8 mouse cellular contexts compared by ENCODE assay signal in genomic region chr17:33920282-33921097, GRCm38 (mm10). TPM values are rescaled to one million over a fixed set of nuclear protein-coding genes. Genes with fewer than 3 reads are reported as not detected.
DNase-seq lines count a peak whose midpoint lies in the region.

No protein-coding gene starts in this region.

- peaks cover 55% of the 10 kb centered on the region for H3K4me1 ChIP-seq in hindbrain, embryonic 10.5 days (replicated peaks)

- H3K9me3 ChIP-seq in hindbrain, embryonic 10.5 days = 0 out of 2 replicates have a peak, but pooled peaks cover 2% of the 10 kb centered on the region

- H3K4me3 ChIP-seq in hindbrain, embryonic 10.5 days = peak overlapping the region; percentile 61
- H3K4me3 ChIP-seq in macrophage (ENCODE audit: inconsistent target) = peak overlapping the region; percentile 99

- H3K27me3 ChIP-seq in hindbrain, embryonic 10.5 days (ENCODE audit: insufficient read depth, poor library complexity, severe bottlenecking) = 0 out of 2 replicates have a peak, but pooled peaks cover 17% of the 10 kb centered on the region

- H3K36me3 ChIP-seq in hindbrain, embryonic 10.5 days = peaks cover 28% of the 10 kb centered on the region
- peaks cover 49% of the 10 kb centered on the region for H3K36me3 ChIP-seq in macrophage (ENCODE audit: inconsistent target)

- under 1% methylated on average over 36 of the region's 36 CpGs for WGBS in hindbrain, embryonic 10.5 days
- under 1% methylated on average over 36 of the region's 36 CpGs for WGBS in macrophage (ENCODE audit: missing documents)

- peaks cover 90% of the 10 kb centered on the region for H3K79me2 ChIP-seq in macrophage (ENCODE audit: inconsistent target)

- DNase-seq in NIH3T3 (ENCODE audit: low read depth) = peak; percentile 93
- DNase-seq in cerebellum, adult 9-10 months = peak; percentile 90
- peak; percentile 80 for DNase-seq in forelimb bud, embryonic 11.5 days (ENCODE audit: low read depth, low spot score)
- peak; percentile 88 for DNase-seq in hindbrain, embryonic 10.5 days (ENCODE audit: low spot score)
- peak; percentile 74 to 75 for DNase-seq in layer of hippocampus, postnatal 36 days
- DNase-seq in right cerebral cortex, adult 2 months (ENCODE audit: low spot score in 2 of 2) = peak; percentile 86 to 91
- peak; percentile 82 to 85 for DNase-seq in urinary bladder, postnatal 36 days (ENCODE audit: low spot score in 2 of 2)

- H3K27ac ChIP-seq in hindbrain, embryonic 10.5 days = peak overlapping the region; percentile 83
- H3K27ac ChIP-seq in macrophage = peak overlapping the region; percentile 88

RNA-seq across cellular contexts. Expression of gene Zbtb22, which starts 4.8 kb away (rescaled TPM):
- 23.0 and 24.0 TPM in 2 replicates for polyA plus RNA-seq in hindbrain, embryonic 10.5 days (2016; fragmentation: Nextera tagmentation; extraction: Ambion mirVana)
- 10 to 100 TPM; 26.9 to 30.8 TPM for total RNA-seq in layer of hippocampus, postnatal 36 days (2021)
- 10 to 100 TPM; 19.6 to 48.0 (median 32.3) TPM for total RNA-seq in macrophage (2018; cell fraction: chromatin; rRNA removed)
- total RNA-seq in macrophage (2018; cell fraction: cytosol; rRNA removed) = 10 to 100 TPM; 20.3 to 33.9 (median 27.8) TPM
- 10 to 100 TPM; 23.9 to 53.5 (median 40.4) TPM for total RNA-seq in macrophage (2018; cell fraction: nucleus; rRNA removed)
- 18.2 to 24.0 TPM (median 21.3 TPM) in 3 replicates for polyA plus RNA-seq in macrophage (2018)

RNA-seq across cellular contexts. Expression of gene Tapbp, which starts 4.8 kb away (rescaled TPM):
- 14.5 and 17.2 TPM in 2 replicates for polyA plus RNA-seq in hindbrain, embryonic 10.5 days (2016; fragmentation: Nextera tagmentation; extraction: Ambion mirVana)
- total RNA-seq in layer of hippocampus, postnatal 36 days (2021) = 10 to 100 TPM; 32.5 to 38.9 TPM
- total RNA-seq in macrophage (2018; cell fraction: chromatin; rRNA removed) = 1,000 to 10,000 TPM in 1 of 26 experiments, 100 to 1,000 TPM in 25; 113 to 1,389 (median 406) TPM
- 1,000 to 10,000 TPM in 11 of 26 experiments, 100 to 1,000 TPM in 15; 321 to 1,516 (median 723) TPM for total RNA-seq in macrophage (2018; cell fraction: cytosol; rRNA removed)
- total RNA-seq in macrophage (2018; cell fraction: nucleus; rRNA removed) = 1,000 to 10,000 TPM in 17 of 26 experiments, 100 to 1,000 TPM in 9; 461 to 2,733 (median 1,524) TPM
- 235 to 575 TPM (median 237 TPM) in 3 replicates for polyA plus RNA-seq in macrophage (2018)

RNA-seq across cellular contexts. Expression of gene Rgl2, which starts 8.9 kb away (rescaled TPM):
- polyA plus RNA-seq in hindbrain, embryonic 10.5 days (2016; fragmentation: Nextera tagmentation; extraction: Ambion mirVana) = 45.2 and 55.7 TPM in 2 replicates
- 10 to 100 TPM; 66.4 to 79.8 TPM for total RNA-seq in layer of hippocampus, postnatal 36 days (2021)
- 1,000 to 10,000 TPM in 5 of 26 experiments, 100 to 1,000 TPM in 21; 361 to 1,491 (median 730) TPM for total RNA-seq in macrophage (2018; cell fraction: chromatin; rRNA removed)
- total RNA-seq in macrophage (2018; cell fraction: cytosol; rRNA removed) = 10 to 100 TPM; 16.2 to 93.6 (median 48.0) TPM
- total RNA-seq in macrophage (2018; cell fraction: nucleus; rRNA removed) = 100 to 1,000 TPM; 102 to 712 (median 325) TPM
- 36.9 to 101 TPM (median 53.4 TPM) in 3 replicates for polyA plus RNA-seq in macrophage (2018)

RNA-seq across cellular contexts. Expression of gene Daxx, which starts 11.3 kb away (rescaled TPM):
- 73.1 and 82.8 TPM in 2 replicates for polyA plus RNA-seq in hindbrain, embryonic 10.5 days (2016; fragmentation: Nextera tagmentation; extraction: Ambion mirVana)
- 10 to 100 TPM; 25.4 to 33.0 TPM for total RNA-seq in layer of hippocampus, postnatal 36 days (2021)
- 100 to 1,000 TPM in 16 of 26 experiments, 10 to 100 TPM in 10; 45.5 to 715 (median 283) TPM for total RNA-seq in macrophage (2018; cell fraction: chromatin; rRNA removed)
- 100 to 1,000 TPM in 14 of 26 experiments, 10 to 100 TPM in 12; 42.9 to 264 (median 138) TPM for total RNA-seq in macrophage (2018; cell fraction: cytosol; rRNA removed)
- total RNA-seq in macrophage (2018; cell fraction: nucleus; rRNA removed) = 100 to 1,000 TPM in 20 of 26 experiments, 10 to 100 TPM in 6; 62.8 to 925 (median 335) TPM
- 32.1 to 95.9 TPM (median 50.6 TPM) in 3 replicates for polyA plus RNA-seq in macrophage (2018)

RNA-seq across cellular contexts. Expression of gene Platr17, which starts 15.6 kb away (rescaled TPM):
- polyA plus RNA-seq in hindbrain, embryonic 10.5 days (2016; fragmentation: Nextera tagmentation; extraction: Ambion mirVana) = 0.34 and 0.41 TPM in 2 replicates
- total RNA-seq in layer of hippocampus, postnatal 36 days (2021) = not detected
- not detected for total RNA-seq in macrophage (2018; cell fraction: chromatin; rRNA removed)
- total RNA-seq in macrophage (2018; cell fraction: cytosol; rRNA removed) = 1 to 10 TPM in 12 of 26 experiments, under 1 TPM in 13, not detected in 1; 0.54 to 1.8 (median 0.88) TPM
- 1 to 10 TPM in 5 of 26 experiments, under 1 TPM in 2, not detected in 19; 0.68 to 1.9 (median 1.1) TPM for total RNA-seq in macrophage (2018; cell fraction: nucleus; rRNA removed)
- polyA plus RNA-seq in macrophage (2018) = 1.8 TPM in 1 of 3 replicates, not detected in the others

Comparison
In these comparisons a context has a peak if more than half of its experiments do, and no peak if none do; other contexts are left out.
1. Peak in every context shown above with its lines: DNase-seq, H3K4me3 ChIP-seq and H3K27ac ChIP-seq.
2. RNA of gene Tapbp, which starts 4.8 kb away (polyA plus RNA-seq): 235 to 575 TPM in macrophage; 14.5 to 17.2 TPM in hindbrain, embryonic 10.5 days; every median in the first group is over 10 times any median in the second.